Mouse (Mus musculus) myocyte (in vitro differentiated cells): ENCODE results near the gene Fam163b.

Experiments
- CEBPB ChIP-seq: IDR thresholded peaks from 2 replicates; pipeline ENCODE4 v1.6.1; 2011; ENCODE audit warnings: mild to moderate bottlenecking, moderate library complexity; ENCODE audit not compliant: poor library complexity, insufficient read depth, severe bottlenecking
- E2F4 ChIP-seq: IDR thresholded peaks from one replicate; pipeline ENCODE4 v1.6.1; 2011; ENCODE audit warnings: mild to moderate bottlenecking, control low read depth, moderate library complexity; ENCODE audit not compliant: insufficient read depth
- MAX ChIP-seq: IDR thresholded peaks from one replicate; pipeline ENCODE4 v1.6.1; 2011; ENCODE audit warnings: low read depth, mild to moderate bottlenecking, control low read depth
- MYOD1 ChIP-seq, 3 experiments: IDR thresholded peaks; one replicate each; pipeline ENCODE4 v1.6.1; 2011; ENCODE audit warnings: control low read depth in 2 of 3, low read depth in 2 of 3, mild to moderate bottlenecking in 2 of 3, moderate library complexity in 1 of 3; ENCODE audit not compliant: insufficient read length in 2 of 3, control insufficient read depth in 1 of 3
- MYOG ChIP-seq, 3 experiments: IDR thresholded peaks; one replicate each; pipeline ENCODE4 v1.6.1; 2011; ENCODE audit warnings: control low read depth in 2 of 3, low read depth in 2 of 3, mild to moderate bottlenecking in 2 of 3; ENCODE audit not compliant: insufficient read length in 2 of 3, control insufficient read depth in 1 of 3, insufficient read depth in 1 of 3
- POLR2A ChIP-seq: IDR thresholded peaks from one replicate; pipeline ENCODE4 v1.6.1; 2011; ENCODE audit warnings: low read depth, mild to moderate bottlenecking, control low read depth, moderate library complexity; ENCODE audit not compliant: insufficient read length
- POLR2AphosphoS2 ChIP-seq: IDR thresholded peaks from one replicate; pipeline ENCODE4 v1.6.1; 2011; ENCODE audit warnings: low read depth, control low read depth; ENCODE audit not compliant: insufficient read length
- TCF12 ChIP-seq: IDR thresholded peaks from one replicate; pipeline ENCODE4 v1.6.1; 2011; ENCODE audit warnings: mild to moderate bottlenecking, control low read depth; ENCODE audit not compliant: poor library complexity, insufficient read depth, severe bottlenecking
- TCF3 ChIP-seq: IDR thresholded peaks from one replicate; pipeline ENCODE4 v1.6.1; 2011; ENCODE audit warnings: low read depth, control low read depth; ENCODE audit not compliant: insufficient read length
- USF1 ChIP-seq: IDR thresholded peaks from one replicate; pipeline ENCODE4 v1.6.1; 2011; ENCODE audit warnings: low read depth, mild to moderate bottlenecking, control low read depth, moderate library complexity

- TF ChIP-seq POLR2A (no peak), TCF12 (no peak), MAX (no peak), MYOD1 (IDR thresholded peaks at IDR 0.05; ENCODE audit: control insufficient read depth in 1 of 3, insufficient read length in 2 of 3, low read depth in 2 of 3) (no peak), TCF3 (no peak), USF1 (no peak), MYOG (IDR thresholded peaks at IDR 0.05; ENCODE audit: control insufficient read depth in 1 of 3, insufficient read depth in 1 of 3, insufficient read length in 2 of 3, low read depth in 2 of 3) (no peak), POLR2AphosphoS2 (no peak), CEBPB (no peak), E2F4 (no peak)
These were observed 12.3 kb upstream of the Fam163b start for GRCm38 (mm10) chr2:27154466-27155185.
